Mouse (Mus musculus): ENCODE data around the gene Rab11fip5.

Gene Rab11fip5

DNA sequence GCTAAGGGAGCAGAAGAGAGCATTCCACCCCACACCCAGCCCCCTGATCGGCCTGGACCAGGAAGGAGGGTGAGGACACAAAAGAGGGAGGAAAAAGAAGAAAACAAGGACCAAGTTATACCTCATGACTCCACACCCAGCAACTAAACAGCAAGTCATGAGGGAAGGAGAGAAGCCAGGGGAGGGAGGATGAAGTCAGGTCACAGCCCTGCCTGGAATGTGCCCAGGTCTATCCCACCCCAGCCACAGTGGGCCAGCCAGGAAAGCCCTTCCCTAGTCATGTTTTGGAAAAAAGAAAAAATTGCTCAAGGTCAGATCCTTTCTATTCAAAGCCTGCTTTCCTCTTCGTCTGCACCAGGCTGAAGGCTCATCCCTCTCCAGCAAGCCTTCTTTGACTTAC is 1.9 kb downstream of the Rab11fip5 start:
- DNase-seq: peak in 1 of 2 experiments; percentile 52

DNA sequence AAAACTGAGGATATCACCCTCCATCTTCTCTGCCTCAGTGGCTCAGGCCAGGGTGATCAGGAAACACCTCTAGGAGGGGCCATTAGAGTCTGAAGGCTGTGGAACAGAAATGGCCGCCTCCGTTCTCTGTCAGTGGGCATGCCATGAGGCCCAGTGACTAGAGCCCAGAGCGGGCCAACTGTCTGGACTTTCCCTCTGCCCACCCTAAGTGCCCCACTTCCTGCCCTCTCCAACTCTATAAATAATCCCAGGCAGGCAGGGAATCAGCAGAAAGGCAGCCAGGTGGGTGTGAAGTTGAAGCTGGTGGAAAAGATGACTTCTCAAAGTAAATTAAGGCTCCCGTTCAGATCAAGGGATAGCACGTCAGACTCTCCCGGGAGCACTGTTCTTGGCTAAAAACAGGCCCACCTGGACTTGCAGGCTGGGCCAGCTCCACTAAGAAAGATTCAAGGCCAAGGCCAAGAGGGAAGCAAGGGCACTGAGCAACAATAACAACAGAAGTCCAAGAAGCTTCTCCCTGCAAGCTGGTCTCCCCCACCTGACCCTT is 2.5 kb downstream of the Rab11fip5 start:
- DNase-seq: peak in 1 of 2 experiments; percentile 29

DNA sequence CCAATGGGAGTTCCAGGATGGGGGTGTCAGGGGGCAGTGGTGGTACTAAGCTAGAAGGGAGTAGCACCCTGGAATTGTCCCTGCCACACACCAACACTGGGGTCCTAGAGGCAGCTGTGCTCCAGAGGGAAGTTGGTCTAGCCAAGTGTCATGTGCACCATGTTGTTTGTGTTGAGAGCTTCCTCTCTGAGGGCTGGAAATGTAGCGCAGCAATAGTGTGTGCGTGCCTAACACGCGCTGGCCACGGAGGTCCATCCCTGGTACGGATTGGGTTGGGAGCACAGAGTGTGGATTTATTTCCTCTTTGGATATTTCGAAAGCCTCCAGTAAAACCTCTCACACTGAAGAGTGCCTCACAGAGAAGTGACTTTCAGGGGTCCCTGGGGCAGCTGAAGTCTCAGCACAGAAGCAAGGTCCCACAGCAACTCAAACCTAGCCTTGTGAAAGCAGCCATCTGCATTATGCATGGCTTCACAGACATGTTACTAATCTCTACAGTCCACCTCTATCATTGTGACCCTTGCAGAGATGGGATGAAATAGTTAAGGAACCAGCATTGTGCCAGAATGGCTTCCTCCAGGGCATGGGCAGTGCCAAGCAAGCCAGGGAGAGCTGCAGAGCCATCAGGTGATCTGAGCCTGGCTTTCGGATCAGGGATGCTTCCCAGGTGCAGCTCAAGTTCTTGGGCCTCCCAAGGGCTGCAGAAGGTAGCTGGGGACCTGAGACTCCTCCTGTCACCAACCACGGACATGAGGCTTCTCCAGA is 3.6 kb downstream of the Rab11fip5 start:
- peak in 1 of 2 experiments; percentile 30 for DNase-seq

DNA sequence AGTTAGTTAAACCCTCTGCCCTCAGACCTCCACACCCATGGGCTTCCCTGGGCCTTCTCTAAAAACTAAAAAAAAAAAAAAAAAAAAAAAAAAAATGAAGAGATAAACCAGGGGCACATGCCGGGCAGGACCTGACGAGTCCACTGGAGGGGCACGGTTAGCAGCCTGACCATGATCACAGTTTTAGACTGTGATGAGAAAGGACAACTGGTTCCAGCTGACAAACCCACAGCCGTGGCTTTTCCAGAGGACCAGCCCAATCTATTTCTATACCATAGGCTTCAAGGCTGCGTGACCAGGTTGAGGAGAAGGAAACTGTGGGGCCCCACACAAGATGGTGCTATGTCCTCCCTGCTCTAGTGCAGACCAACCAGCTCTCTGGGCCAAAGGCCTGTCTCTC is 4.4 kb downstream of the Rab11fip5 start:
- peak in 1 of 2 experiments; percentile 21 for DNase-seq

DNA sequence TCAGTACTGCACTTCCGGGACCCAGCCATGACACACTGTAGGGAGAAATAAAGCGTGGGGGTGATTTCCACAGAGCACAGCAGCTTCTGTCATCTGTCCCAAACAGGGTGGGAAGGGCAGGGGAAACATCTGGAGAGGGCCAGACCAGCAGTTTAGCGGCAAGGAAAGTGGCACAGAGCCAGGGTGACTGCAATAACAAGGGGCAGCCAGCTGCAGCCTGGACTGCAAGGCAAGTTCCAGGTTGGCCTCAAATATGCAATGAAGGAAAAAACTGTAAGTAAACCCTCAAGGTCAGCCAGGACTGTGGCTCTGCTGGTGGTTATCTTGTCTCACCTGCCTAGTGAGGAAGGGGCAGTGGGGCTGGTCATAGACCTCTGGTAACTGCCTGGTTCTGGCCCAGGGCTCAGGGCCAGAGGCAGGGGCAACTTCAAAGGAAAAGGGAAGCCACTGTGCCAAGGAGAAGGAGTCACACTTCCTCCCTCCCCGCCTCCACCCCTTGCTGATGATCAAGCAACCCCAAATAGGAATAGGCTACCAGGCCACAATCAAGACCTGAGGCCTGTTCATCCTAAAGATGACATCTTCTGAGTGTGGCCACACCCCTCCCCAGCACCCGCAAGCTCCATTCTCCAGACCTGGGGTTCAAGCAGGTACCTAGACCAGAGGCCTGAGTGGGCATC is 5.1 kb downstream of the Rab11fip5 start:
- peak; percentile 83 to 89 for DNase-seq

DNA sequence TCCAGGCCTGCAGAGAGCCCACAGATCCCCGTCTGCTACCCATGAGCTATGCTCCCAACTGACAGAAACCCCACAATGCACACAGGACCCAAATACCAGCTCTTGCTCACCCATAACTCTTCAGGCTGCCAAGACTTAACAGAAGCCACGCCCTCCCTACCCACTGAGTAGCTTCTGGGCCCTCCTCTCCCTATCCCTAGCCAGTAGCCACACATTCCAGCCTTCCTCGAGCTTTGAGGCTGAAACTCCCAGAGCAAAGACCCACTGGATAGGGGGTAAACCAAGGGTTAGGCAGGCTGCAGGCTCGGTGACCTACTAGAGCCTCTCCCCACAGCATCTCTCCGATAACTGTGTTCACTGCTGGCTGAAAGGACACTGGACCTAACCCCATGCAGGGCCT is 5.7 kb downstream of the Rab11fip5 start:
- DNase-seq: peak; percentile 59 to 70

DNA sequence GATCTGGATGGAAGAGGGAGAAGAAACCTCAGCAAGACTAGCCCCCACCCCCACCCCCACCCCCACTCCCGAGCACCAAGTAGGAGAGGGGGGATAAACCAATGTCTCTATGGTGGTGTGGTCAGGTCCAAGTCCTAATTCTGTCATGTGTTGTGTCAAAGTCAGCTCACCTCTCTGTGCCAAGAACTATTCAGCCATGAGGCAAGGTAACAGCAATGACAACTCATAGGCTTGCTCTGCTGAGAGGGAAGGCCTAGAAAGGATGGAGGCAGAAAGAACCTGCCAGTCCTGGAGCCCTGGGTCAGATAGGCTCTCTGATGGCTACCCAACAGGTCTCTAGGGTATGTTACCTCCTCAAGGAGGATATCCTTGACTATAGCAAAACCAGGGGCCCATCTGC is 6.3 kb downstream of the Rab11fip5 start:
- DNase-seq: peak in 1 of 2 experiments; percentile 52

DNA sequence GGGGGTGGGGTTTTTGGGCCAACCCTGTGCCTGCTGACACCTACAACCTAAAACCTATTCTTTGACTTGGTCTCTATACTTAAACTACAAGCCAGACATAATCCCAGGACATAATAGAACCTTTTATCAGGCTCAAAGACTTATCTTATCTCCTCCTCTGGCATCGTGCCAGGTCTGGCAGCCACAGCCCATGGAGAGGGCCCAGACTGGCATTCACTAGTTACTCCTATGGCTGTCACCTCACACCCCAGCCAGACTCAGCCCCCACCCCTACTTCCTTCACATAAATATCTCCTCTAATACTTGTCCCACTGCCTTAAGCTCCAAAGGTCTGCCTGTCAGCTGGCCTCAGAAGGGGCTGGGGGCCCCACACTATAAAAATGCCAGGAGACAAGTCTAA is 8.0 kb downstream of the Rab11fip5 start:
- no peak for DNase-seq

DNA sequence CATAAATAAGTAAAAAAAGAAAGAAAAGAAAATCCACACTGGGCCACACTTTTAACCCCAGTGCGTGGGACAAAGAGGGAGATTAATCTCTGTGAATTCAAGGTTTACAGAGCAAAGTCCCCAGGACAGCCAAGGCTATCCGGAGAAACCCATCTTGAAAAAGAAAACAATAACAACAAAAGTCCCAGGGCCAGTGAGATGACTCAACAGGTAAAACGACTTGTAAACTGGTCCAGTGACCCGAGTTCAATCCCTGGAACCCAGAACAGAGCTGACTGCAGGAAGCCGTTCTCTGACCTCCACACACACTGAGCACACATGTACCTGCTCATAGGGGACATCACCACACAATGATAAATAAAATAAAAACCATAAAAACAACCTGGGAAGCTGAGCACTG is 10.0 kb downstream of the Rab11fip5 start:
- DNase-seq: no peak

DNA sequence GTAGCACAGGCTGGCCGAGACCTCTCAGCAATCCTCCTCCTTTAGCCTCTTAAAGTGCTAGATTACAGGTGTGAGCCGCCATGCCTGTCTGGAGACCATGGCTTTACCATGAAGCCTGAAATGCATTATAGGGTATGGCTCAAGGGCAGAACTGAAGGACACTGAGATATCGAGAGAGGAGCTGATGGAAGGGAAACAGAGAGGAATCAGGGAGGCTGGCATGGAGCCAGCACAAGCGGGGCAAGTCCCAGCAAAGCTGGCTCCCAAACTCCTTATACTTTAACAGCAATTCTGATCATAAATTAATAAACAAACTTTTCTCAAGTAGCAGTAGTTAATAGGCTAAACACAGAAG is 10.6 kb downstream of the Rab11fip5 start:
- no peak for DNase-seq

DNA sequence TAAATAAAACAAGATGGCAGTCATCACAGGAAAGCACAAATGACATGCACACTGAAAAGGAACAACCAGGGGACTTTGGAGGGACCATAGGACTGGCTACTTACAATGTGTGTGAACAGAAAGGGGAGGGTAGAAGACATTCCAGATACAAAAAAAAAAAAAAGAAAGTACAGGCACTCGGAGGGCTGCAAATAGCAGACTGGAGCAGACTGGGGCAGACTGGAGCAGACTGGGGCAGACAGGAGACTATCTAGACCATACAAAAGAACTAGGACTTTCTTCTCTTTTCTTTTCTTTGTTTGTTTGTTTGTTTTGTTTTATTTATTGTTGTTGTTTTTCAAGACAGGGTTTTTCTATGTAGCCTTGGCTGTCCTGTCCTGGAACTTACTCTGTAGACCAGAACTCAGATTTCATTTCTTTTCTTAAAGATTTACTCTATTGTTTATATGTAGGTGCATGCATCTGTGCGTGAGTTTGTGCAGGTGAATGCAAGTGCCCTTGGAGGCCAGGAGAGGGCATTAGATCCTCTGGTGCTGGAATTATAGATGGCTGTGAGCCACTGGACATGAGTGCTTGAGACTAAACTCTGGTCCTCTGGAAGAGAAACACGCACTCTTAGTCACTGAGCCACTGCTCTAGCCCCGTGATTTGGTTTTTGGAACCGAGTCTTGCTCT is 11.1 kb downstream of the Rab11fip5 start:
- DNase-seq: no peak

DNA sequence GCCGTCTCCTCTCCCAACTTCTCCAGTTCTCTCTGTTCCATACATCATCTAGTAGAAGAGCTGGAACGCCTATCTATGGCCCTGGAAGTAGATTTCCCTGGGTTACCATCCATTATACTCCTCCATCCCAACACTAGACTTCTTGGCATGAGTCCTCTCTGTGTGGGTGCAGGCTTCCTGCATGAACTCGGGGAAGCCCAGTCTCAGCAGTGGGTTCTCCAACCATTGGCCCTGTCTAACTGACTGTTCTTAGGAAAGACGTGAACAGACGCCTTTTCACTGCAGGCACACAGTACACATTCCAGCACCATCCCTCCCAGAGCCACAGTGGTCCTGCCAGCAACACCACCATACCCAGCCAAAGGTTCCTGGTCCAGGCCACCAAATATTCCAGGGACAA is 11.8 kb downstream of the Rab11fip5 start:
- DNase-seq: no peak

DNA sequence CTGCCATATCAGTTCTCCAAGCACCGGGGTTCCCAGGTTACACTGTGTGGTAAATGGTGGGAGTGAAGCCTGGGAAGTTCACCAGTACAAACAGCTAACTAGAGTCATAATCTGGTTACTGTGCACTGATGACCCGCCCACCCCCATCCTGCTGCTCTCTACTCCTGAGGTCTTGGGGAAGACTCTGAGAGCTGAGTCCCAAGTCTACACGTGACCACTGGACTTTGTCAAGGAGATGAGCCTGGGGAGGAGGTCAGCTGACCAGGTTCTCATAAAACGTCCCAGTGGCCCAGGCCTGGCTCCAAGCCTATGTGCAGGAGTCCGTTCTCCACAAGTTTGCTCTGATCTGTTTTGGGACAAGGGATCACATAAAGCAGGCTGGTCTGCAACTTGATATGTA is 14.1 kb downstream of the Rab11fip5 start:
- DNase-seq: peak; percentile 89 to 95

DNA sequence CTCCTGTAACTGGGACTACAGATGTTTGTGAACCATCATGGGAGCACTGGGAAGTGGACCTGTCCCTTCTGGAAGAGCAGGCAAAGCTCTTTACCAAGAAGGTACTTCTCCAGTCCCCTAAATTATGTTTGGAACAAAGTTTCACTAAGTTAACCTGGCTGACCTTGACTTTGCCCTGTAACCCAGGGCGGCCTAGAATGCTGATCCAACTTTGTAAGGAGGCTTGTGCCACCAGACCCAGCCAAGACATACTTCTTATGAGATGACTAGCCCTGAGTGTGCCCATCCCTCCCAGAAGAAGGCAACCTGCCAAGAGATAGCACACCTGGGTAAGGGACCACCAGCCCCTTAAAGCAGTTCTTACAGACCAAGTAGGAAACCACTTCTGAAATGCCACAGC is 15.6 kb downstream of the Rab11fip5 start:
- DNase-seq: peak in 1 of 2 experiments; percentile 39

DNA sequence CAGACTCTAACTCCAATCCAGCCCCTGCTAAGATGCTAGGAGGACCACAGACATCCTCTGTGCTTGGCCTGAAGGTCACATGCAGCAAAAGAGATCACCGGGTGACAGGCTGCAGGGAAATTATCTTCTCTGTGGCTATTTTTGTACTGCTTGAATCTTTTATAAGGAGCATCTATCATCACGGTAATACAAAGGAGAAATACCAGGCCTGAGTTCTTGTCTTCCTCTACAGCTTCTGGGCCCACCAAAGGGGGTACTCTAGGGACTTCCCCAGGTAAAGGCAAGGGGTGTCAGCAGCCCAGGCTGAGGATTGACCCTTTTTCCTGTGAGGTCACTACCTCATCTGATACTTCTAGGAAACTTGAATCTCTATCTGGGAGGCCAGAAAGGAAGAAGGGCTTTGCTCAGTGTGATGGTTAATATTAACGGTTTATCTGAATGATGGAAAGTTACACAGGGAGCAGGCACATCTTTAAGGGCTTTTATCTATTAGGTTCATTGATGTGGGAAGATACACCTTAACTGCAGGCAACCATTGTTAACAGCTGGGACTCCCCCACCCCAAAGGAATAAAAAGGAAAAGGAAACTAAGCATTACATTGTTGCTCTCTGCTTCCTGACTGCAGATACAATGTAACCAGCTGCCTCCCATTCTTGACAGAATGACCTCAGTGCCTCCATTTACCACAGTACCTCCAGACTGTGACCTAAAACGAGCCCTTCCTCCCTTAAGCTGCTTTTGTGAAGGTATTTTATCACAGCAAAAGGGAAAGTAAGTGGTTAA is 17.6 kb downstream of the Rab11fip5 start:
- DNase-seq: no peak

DNA sequence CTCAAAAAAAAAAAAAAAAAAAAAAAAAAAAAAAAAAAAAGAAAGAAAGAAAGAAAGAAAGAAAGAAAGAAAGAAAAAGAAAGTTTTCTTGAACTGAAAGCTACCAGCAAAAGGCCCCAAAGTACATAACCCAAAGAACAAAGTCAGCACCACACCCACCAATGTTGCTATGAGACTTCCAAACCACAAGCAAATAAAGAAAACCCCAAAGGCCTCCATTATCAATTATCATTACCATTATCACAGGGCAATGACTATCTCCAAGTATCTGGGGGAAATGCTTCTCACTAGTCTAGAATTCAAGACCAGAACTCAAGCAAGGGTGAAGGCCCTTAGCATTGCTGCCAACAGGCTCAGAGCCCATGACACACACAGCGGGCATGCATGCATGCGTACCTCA is 18.7 kb downstream of the Rab11fip5 start:
- no peak for DNase-seq

DNA sequence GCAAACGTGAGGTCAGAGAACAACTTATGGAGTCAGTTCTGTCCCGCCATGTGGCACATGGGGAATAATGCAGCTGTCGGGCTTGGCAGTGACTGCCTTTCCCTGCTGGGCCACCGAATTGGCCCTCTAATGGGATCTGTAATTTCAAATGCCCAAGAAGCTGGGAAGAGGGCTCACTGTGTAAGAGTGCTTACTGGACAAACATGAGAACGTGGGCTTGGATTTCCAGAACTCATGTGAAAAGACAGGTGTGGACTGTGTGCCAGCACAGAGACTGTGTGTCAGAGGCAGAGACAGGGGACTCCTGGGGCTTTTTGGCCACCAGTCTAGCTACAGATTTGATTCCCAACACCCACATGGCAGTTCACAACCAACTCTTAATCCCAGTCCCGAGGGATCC is 19.7 kb downstream of the Rab11fip5 start:
- DNase-seq: no peak

DNA sequence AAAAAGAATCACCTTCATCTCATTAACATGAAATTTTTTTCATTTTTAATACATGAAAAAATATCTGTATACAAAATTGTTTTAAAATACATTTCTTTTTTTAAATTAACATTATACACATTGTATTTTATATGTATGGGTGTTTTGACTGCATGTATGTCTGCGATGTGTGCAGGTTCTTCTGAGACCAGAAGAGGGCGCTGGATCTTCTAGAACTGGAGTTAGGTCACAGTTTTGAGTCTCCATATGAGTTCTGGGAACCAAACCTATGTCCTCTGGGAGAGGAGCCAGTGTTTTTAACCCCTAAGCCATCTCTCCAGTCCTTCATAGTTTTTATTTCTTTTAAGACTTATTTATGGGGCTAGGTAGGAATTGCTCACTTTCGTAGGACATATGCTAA is 20.7 kb downstream of the Rab11fip5 start:
- DNase-seq: no peak

DNA sequence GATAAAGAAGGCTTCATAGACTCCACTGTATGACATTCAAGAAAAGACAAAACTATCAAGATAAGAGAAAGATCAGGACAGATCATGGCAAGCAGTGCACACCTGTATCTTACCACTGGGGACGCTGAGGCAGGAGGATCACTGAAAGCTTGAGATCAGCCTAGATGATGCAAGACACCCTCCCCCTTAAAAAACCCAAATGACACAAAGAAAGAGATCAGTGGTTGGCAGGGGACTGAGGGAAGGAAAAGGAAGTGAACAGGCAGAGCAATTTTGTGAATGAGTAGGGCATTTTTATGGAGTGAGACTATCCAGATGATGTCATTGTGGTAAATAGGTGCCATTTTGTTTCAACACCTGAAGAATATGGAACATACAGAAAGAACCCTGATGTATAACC is 24.3 kb downstream of the Rab11fip5 start:
- no peak for DNase-seq

DNA sequence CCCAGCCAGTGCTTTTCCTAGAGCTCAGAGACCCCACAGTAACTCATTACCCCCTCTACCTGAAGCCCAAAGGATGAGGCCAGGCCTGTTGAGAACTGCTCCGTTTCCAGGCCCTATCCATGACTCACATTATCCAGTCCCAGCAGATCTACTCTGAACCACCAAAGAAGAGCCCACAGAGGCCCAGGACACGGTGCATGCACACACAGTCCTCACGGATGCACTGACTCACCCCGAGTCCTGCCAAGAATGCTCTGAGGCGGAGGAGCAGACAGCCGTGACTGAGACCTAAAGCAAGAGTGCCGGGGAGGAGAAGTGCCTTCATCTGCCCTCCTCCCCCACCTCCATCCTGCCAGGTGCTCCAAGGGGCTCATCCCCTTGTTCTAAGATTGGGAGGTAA is 25.2 kb downstream of the Rab11fip5 start:
- DNase-seq: peak; percentile 54 to 77

DNA sequence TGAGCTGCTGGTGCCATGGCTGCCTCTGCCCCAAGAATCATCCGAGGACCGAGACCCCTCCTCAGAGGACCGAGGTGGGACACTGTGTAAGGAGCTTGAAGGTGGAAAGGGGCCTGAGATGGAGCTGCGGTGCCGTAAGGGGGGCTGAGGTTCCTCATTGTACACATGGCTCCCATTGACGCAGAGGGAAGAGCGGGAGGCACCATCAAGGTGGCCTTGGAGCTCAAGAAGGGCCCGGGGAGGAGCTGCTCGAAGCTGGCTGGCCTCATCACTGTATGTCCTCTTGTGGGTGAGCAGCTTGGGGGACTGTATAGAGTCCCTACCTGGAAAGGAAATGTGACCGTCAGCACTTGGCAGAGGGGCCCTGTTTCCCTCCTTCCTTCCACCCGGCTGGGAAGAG is 26.3 kb downstream of the Rab11fip5 start:
- no peak for DNase-seq

DNA sequence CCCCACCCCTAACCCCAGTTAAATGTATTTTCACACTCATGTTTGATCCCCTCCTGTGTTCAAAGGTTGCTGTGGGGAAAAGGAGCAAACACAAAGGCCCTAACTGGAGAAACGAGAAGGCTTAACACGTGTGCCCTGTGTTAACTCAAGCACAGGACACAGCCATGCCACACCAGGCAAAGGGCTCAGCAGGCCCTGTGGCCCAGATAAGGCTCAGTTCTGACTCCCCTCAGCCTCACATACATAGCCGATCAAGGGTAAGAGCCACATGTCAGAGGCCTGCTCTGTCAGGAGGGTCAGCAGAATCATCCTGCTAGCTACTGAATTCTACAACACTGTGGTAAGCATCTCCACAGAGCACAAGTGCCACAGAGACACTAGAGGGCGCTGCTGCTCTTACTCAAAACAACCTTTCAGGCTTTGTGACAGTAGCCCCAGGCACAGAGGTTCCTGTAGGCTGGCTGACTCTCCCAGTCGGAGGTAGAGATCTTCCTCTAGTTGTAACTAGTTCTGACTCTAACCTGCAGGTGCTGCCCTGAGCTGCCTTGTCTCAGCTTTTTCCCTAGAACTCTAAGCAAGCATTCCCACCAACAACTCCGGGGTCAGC is 28.3 kb downstream of the Rab11fip5 start:
- DNase-seq: peak; percentile 92 to 94

Measured in kidney, postnatal 25 days (tissue).